Mouse (Mus musculus) stomach, postnatal 0 days (tissue): ENCODE measurements around the gene Sox6.

Experiments
- CTCF ChIP-seq: IDR thresholded peaks from 2 replicates; pipeline ENCODE4 v1.5.1; 2016; ENCODE audit warnings: antibody characterized with exemption, low read depth, mild to moderate bottlenecking, moderate library complexity
- EP300 ChIP-seq: optimal IDR thresholded peaks from 2 replicates; pipeline ENCODE3; 2016; ENCODE audit warnings: antibody characterized with exemption

- TF ChIP-seq CTCF, result no peak
- TF ChIP-seq EP300, result no peak
Observed at GRCm38 (mm10) chr7:115844431-115844830, 194.2 kb downstream of the Sox6 start.
